Mouse (Mus musculus) heart, embryonic 16.5 days (tissue): ENCODE results near the gene Ddx54. TPM values are rescaled to one million over a fixed set of nuclear protein-coding genes. Genes with fewer than 3 reads are reported as not detected.

Experiments used
- ATAC-seq: fragments of 200-750 bp; cut with Nextera tagmentation; replicated peaks from 2 replicates; pipeline ENCODE4 v1.8.0; 2017; ENCODE audit warnings: moderate number of reproducible peaks; ENCODE audit not compliant: insufficient read depth, low FRiP score; ENCODE audit errors: extremely low read depth
- H3K27ac ChIP-seq: fragments of 300-500 bp; sonication (generic); 2 replicates; pipeline ENCODE4 v1.5.1; 2014; ENCODE audit warnings: mild to moderate bottlenecking, low read length, control low read depth, moderate library complexity
- H3K27me3 ChIP-seq: fragments of 300-500 bp; sonication (generic); 2 replicates; pipeline ENCODE4 v1.6.1; 2014; ENCODE audit warnings: low read length, mixed read lengths; ENCODE audit not compliant: control insufficient read depth, insufficient read depth
- H3K36me3 ChIP-seq: fragments of 300-500 bp; sonication (generic); 2 replicates; pipeline ENCODE4 v1.6.1; 2014; ENCODE audit not compliant: control insufficient read depth, insufficient read depth
- H3K4me1 ChIP-seq: fragments of 300-500 bp; sonication (generic); 2 replicates; pipeline ENCODE4 v1.6.1; 2014; ENCODE audit warnings: low read length, mixed read lengths; ENCODE audit not compliant: control insufficient read depth, insufficient read depth
- H3K4me2 ChIP-seq: fragments of 300-500 bp; sonication (generic); 2 replicates; pipeline ENCODE4 v1.6.1; 2014; ENCODE audit warnings: low read depth, mild to moderate bottlenecking, control low read depth, low read length
- H3K4me3 ChIP-seq: fragments of 300-500 bp; sonication (generic); 2 replicates; pipeline ENCODE4 v1.5.1; 2014; ENCODE audit warnings: mild to moderate bottlenecking, control low read depth, low read length
- H3K9ac ChIP-seq: fragments of 300-500 bp; sonication (generic); 2 replicates; pipeline ENCODE4 v1.6.1; 2014; ENCODE audit warnings: low read length, control low read depth
- H3K9me3 ChIP-seq: fragments of 300-500 bp; sonication (generic); replicated peaks from 2 replicates; pipeline ENCODE4 v1.6.1; 2016; ENCODE audit warnings: low read length; ENCODE audit not compliant: control insufficient read depth
- WGBS: fragments of 180-500 bp; shearing (Covaris S2); extraction: QIAGEN DNeasy Blood & Tissue Kit; methylation state at CpG from one replicate; pipeline ENCODE4 v1.1.7; 2014; 5-methylcytosine and 5-hydroxymethylcytosine counted together
- polyA plus RNA-seq: library from polyadenylated mRNA; unstranded; fragments of >200 nt; fragmentation: Nextera tagmentation; extraction: Ambion mirVana; gene quantifications from 2 replicates; pipeline ENCODE4 v1.2.1, GENCODE M21; 2015

Ddx54 gene
- polyA plus RNA-seq, 1 experiment from 2014 or later: 35.0 TPM

DNA sequence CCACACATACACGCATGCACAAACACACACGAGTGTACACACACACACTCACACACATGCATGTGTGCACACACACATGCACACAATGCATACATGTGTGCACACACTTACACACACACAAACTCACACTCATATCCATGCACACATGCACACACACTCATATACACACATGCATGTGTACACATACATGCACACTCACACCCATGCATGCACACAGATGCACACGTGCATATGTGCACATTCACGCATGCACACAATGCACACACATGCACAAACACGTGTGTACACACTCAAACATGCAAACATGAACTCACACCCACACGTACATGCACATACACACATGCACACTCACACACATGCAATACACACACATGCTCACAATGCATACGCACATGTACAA is 27.6 kb downstream of the Ddx54 start:
- Histone ChIP-seq H3K27me3 (no peaks in the 10 kb centered on the region), H3K36me3 (no peaks in the 10 kb centered on the region), H3K4me2 (no peak overlapping the region), H3K4me3 (no peak overlapping the region), H3K4me1 (peaks cover 4% of the 10 kb centered on the region; the same call in 1 of the 2 replicates), H3K27ac (no peak overlapping the region), H3K9ac (no peak overlapping the region), H3K9me3 (peaks cover 3% of the 10 kb centered on the region; the same call in 1 of the 2 replicates)
- WGBS: 85% methylated on average over 7 of the region's 7 CpGs
- no peak for ATAC-seq

DNA sequence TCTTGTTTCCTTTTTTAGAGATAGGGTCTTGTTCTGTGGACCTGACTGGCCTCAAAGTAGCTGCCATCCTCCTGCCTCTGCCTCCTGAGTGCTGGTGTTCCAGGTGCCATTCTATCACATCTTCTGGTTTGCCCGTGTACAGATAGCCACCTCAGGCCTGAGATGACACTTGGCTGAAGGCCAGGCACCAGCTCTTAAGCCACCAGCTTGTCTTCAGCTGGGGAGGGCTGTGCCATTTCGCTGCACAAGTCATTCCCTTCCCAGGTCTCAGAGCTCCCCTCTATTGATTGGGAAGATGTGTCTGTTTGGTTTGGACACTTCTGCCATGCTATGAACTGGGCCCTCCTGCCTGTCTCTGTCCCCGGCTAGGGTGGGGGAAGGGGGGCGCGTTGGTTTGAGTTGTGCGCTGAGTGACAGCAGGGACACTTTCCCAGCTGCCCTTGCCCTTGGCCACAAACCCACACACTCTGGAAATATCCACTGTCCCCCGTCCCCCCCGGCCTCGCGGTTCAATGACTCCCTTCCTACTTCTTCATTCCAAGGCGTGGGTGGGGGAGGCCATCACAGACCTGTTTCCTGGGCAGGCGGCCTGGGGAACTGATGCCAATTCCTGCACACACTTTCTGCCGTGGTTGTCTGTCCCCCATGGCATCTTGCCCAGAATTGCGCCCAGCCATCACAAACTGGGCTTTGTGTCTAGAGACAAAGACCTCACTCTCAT is 31.0 kb downstream of the Ddx54 start:
- H3K9ac ChIP-seq: no peak overlapping the region
- ATAC-seq: 0 out of 2 replicates have a peak, but pooled peaks have one; percentile 11
- peaks cover 8% of the 10 kb centered on the region for H3K27me3 ChIP-seq
- H3K4me1 ChIP-seq: peaks cover 10% of the 10 kb centered on the region
- no peak overlapping the region for H3K4me2 ChIP-seq
- H3K36me3 ChIP-seq: no peaks in the 10 kb centered on the region
- no peak overlapping the region for H3K4me3 ChIP-seq
- no peak overlapping the region for H3K27ac ChIP-seq
- 41% methylated on average over 14 of the region's 14 CpGs for WGBS
- H3K9me3 ChIP-seq: no peaks in the 10 kb centered on the region

DNA sequence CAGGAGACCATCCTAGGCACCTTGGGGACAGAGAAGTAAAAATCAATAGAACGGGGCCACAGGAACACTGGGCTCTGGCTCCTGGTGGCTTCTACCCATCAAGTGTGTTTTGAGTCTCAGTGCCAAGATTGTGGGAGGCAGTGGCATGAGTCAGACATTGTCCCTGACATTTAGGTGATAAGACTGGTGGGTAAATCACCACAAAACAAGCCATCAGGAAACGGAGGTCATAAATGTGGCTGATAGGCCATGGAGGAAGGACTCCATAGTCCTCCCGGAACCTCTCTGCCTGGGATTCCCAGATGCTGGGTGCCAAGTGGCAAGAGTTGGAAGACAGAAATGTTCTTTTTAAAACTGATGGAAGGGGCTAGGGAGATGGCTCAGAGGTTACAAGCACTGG is 31.7 kb downstream of the Ddx54 start:
- 51% methylated on average over 3 of the region's 3 CpGs for WGBS
- Histone ChIP-seq H3K4me3 (no peak overlapping the region), H3K4me1 (peaks cover 17% of the 10 kb centered on the region), H3K27ac (no peak overlapping the region), H3K27me3 (peaks cover 14% of the 10 kb centered on the region), H3K9me3 (no peaks in the 10 kb centered on the region), H3K36me3 (no peaks in the 10 kb centered on the region), H3K9ac (no peak overlapping the region), H3K4me2 (no peak overlapping the region)
- no peak for ATAC-seq

DNA sequence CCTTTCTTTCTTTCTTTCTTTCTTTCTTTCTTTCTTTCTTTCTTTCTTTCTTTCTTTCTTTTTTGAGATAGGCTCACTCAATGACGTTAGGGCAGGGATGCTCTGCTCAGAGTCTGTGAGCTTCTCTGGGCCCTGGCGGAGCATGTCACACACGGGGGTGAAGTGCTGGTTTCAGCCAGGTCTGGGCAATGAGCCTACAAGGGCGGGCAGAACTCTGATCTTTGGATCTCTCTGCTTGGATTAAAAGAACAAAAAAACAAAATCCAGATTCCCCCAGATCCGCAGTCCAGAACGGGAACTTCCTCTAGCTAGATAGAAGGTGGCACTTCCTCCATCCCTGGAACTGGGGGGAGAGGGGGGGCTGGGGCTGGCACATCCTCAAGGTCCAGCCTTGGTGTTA is 33.3 kb downstream of the Ddx54 start:
- no peaks in the 10 kb centered on the region for H3K36me3 ChIP-seq
- no peaks in the 10 kb centered on the region for H3K9me3 ChIP-seq
- no peak overlapping the region for H3K9ac ChIP-seq
- H3K27me3 ChIP-seq: peaks cover 28% of the 10 kb centered on the region
- ATAC-seq: no peak
- H3K4me1 ChIP-seq: peaks cover 18% of the 10 kb centered on the region
- no peak overlapping the region for H3K4me3 ChIP-seq
- WGBS: 43% methylated on average over 6 of the region's 6 CpGs
- no peak overlapping the region for H3K4me2 ChIP-seq
- no peak overlapping the region for H3K27ac ChIP-seq

DNA sequence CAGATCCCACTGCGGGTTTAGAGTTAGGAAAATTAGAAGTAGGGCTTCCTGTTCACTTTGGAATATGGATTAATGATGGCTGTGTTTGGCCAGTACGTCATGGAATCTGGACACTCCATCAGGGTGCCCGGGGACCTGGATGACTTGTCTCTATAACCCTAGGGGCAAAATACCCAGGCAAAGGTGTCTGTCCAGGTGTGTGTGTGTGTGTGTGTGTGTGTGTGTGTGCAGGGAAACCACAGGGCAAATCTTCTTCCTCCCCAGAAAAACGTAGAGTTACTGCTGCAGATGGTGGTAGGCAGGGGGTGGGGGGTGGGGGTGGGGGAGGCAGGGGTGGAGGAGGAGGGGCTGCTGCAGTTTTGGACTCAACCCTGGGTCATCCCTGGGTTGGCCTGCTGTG is 34.8 kb downstream of the Ddx54 start:
- H3K4me1 ChIP-seq: peaks cover 18% of the 10 kb centered on the region
- H3K27ac ChIP-seq: no peak overlapping the region
- no peaks in the 10 kb centered on the region for H3K9me3 ChIP-seq
- peaks cover 34% of the 10 kb centered on the region for H3K27me3 ChIP-seq
- H3K36me3 ChIP-seq: no peaks in the 10 kb centered on the region
- no peak overlapping the region for H3K4me3 ChIP-seq
- WGBS: 72% methylated on average over 4 of the region's 4 CpGs
- no peak overlapping the region for H3K9ac ChIP-seq
- no peak for ATAC-seq
- no peak overlapping the region for H3K4me2 ChIP-seq

DNA sequence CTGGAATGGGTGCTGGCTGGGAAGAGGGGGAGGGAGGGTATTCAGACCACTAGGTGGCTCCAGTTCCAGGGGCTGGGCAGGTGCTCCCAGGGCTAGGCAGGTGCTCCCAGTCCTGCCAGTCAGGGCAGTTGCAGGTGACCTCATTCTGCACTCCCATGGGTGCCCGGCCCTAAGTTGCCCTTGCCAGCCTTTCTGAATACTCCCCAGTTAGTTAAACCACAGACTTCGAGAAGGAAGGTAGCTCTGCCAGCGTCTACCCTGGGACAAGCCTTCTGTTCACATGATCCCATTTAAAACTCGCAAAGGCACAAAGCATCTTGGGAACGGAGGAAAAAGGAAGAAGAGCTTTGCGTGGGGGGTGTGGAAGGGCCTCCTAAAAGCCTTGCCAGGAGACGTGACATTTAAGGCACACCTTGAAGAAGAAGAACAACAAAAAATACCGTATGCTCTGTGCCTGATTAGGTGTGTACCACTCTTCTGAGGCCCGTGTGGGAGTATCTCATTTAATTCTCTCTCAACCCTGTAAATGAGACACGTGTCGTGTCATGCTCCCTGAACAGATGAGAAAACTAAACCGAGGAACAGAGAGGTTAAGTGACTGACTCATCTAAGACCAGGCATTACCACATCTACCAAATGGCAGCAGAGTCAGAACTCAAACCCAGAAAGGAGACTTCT is 35.4 kb downstream of the Ddx54 start:
- 27% methylated on average over 12 of the region's 12 CpGs for WGBS
- H3K27ac ChIP-seq: no peak overlapping the region; the same call in 1 of the 2 replicates
- ATAC-seq: no peak
- no peaks in the 10 kb centered on the region for H3K9me3 ChIP-seq
- H3K4me2 ChIP-seq: peak overlapping the region; percentile 63
- H3K9ac ChIP-seq: no peak overlapping the region; the same call in 1 of the 2 replicates
- H3K4me1 ChIP-seq: peaks cover 18% of the 10 kb centered on the region
- H3K4me3 ChIP-seq: peak overlapping the region; percentile 49
- peaks cover 34% of the 10 kb centered on the region for H3K27me3 ChIP-seq
- H3K36me3 ChIP-seq: no peaks in the 10 kb centered on the region

DNA sequence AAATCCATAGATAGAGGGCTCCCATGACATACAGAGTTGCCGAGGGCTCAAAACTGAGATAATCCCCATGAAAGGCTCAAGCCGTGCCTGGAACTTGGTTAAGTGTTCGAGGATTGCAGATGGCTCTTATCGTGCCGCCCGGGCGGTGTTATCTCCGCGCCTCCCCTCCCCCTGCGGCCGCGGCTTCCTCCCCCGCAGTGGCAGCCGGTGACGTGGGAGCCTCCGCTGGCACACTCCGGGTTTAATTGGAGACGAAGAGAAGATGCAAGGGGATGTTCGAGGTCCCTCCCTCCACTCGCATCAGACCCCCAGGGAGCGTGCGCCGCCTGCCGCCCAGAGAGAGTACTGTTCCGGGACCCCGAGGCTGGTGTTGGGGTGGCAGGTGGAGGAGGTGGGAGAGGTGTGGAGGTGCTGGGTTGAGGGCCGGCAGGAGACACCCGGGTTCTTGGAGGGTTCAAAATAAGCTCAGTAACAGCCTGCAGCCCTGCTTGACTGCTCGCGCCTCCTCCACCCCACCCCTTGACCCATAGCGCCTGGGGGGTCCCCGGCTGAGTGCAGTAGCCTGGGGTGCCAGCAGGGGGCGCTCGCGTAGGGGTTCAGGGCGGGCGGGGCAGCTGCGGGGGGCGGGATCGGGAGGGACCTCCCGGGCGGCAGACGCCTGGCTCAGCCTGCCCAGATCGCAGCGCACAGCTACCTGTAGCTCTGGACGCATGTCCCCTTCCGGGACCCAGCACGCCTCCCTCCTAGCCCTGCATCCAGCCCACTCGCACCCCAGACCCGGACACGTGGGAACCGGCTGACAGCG is 36.2 kb downstream of the Ddx54 start, which contains the start of gene Rasal1:
Gene Rasal1 (plus strand): TSS at position 244 of the 805 bp plus-strand sequence.
- Histone ChIP-seq H3K36me3 (no peaks in the 10 kb centered on the region), H3K4me2 (peak within 1 kb of the TSS; percentile 63), H3K4me1 (peaks cover 14% of the 10 kb centered on the region), H3K27ac (no peak within 1 kb of the TSS; the same call in 1 of the 2 replicates), H3K27me3 (peaks cover 34% of the 10 kb centered on the region), H3K4me3 (peak within 1 kb of the TSS; percentile 49), H3K9ac (peak within 1 kb of the TSS; percentile 46), H3K9me3 (no peaks in the 10 kb centered on the region)
- ATAC-seq: peak; percentile 61
- WGBS: 0% methylated on average over 48 of the region's 53 CpGs

DNA sequence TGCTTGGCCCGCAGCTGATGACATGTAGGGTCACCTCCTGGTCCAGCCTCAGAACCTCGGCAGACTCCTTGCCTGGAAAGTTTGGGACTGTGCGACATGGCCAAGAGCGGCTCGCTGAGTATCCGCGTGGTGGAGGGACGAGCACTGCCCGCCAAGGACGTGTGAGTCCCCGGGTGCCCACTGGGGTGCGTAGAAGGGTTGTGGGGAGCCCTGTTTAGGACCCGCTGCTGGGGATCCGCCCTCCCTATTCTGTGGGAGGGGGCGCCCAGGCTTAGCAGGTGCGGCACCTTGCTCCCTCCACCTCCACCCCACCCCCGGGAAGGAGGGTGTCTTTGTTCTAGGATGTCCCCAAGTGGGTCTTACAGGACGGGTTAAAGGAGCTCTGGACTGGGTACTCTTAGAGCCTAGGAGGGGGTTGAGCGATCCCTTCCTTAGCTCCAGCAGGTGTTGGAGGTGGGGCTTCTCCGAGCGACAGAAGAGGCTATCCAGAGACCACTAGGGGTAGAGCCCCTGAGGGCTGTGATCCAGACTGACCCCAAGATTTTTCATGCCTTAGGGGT is 36.9 kb downstream of the Ddx54 start:
- no peaks in the 10 kb centered on the region for H3K9me3 ChIP-seq
- 5% methylated on average over 21 of the region's 21 CpGs for WGBS
- no peaks in the 10 kb centered on the region for H3K36me3 ChIP-seq
- peak overlapping the region; percentile 63 for H3K4me2 ChIP-seq
- H3K9ac ChIP-seq: peak overlapping the region; percentile 38; the same call in 1 of the 2 replicates
- H3K4me1 ChIP-seq: peaks cover 14% of the 10 kb centered on the region
- H3K27ac ChIP-seq: no peak overlapping the region
- ATAC-seq: peak; percentile 23
- H3K27me3 ChIP-seq: peaks cover 34% of the 10 kb centered on the region
- H3K4me3 ChIP-seq: peak overlapping the region; percentile 49
